Mouse (Mus musculus): ENCODE data around the gene Stx1b.
"Not testable (repeated sequence)": the region's sequence is repeated elsewhere in the genome, so short reads cannot be mapped to it uniquely, and the experiment has no call there.

The Stx1b gene

DNA sequence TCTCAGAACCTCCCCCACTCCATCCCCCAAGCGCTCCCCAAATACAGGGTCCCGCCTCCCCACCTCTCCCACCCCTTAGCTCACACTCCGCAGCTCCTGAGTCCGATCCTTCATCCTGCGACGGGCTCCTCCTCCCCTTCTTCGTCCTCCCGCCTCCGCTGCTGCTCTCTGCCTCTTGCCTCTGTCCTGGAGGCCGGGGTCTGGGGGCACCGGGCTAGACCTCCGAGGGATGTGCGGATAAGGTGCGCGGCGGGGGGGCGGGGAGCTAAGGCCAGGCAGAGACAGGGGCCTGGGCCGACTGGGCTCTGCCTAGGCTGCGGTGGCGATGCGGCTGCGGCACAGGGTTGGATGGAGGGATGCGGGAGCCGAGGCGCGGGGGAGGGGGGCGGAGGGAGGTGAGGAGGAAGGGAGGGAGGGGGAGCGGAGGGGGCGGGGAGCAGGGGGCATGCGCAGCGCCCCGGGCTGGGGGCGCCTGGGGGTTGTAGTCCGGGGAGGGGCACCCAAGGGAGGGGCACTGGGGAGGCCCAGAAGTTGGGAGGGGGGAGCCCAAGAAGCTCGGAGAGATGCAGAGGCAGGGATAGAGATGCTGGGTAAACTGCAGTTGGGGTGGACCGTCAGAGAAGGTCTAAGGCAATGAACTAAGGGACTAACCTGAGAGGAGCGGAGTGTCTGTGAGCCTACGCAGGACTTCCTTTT, at the start of gene Stx1b, which contains the start of gene Stx4a:
Gene Stx1b, minus strand, starts transcription at position 374 of the 696 bp plus-strand sequence.
Gene Stx4a, plus strand, starts transcription at position 119 of the 696 bp plus-strand sequence.
- in situ Hi-C loops (cut with MboI; ENCODE audit: unreplicated experiment in 2 of 2) = no loop called here

DNA sequence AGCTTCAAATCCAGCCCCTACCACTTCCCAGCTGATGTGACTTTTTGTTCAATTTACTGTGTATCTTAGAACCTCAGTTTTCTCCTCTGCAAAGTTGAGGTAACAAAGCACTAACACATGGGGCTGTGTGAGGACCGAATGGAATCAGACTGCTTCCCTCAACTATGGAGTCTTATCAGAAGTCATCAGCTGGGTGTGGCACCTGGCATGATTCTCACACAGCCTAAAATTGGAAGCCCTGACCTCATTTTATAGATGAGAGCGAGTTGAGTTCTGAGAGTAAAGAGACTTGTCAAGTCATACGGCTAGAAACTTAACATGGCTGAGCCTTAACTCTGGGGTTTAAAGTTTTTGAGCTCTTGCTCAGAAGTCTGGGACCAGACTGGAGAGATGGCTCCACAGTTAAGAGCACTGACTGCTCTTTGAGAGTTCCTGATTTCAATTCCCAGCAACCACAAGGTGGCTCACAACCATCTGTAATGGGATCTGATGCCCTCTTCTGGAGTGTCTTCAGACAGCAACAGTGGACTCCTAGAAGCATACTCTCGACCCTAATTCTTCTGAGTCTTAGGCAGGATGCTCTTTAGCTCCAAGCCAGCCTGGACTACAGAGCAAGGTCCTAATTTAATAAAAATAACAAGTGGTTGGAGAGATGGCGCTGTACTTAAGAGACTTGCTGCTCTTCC, 45.9 kb upstream of the Stx1b start:
- in situ Hi-C loops (cut with MboI; ENCODE audit: unreplicated experiment in 2 of 2) = no loop called here

DNA sequence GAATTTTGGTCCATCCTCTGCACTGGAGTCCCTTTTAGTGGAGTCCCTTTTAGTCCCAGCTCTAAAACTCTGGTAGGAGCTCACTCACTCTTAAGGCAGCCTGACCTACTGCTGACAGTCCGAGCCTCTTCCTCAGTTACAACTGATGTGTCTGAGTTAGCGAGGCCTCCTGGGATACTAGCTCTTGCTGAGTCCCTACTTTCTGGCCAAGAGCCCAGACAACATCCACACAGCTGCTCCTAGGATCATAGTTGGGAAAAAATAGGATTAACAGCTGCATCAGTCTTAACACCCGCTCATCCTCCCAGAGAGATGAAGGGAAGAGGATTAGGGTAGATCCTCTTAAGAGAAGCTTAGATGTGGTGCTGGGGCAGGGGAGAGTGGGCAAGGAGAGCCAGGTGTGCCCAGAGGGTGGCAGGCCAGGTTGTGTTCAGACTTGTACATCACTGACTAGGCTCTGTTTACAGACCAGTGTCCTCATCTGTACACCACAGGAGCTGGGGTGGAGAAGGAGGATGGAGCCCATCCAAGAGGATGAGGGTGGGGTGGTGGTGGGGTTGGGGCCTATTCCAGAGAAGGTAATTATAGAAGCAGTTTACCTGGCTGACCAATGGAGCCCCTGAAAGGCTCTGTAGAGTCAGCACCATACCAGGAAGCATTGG, 44.9 kb upstream of the Stx1b start:
- in situ Hi-C loops (cut with MboI; ENCODE audit: unreplicated experiment in 2 of 2) = no loop called here

- in situ Hi-C loops (cut with MboI; ENCODE audit: unreplicated experiment in 2 of 2) = no loop called here
These were observed 43.3 kb upstream of the Stx1b start for GRCm38 (mm10) chr7:127867641-127868040.

DNA sequence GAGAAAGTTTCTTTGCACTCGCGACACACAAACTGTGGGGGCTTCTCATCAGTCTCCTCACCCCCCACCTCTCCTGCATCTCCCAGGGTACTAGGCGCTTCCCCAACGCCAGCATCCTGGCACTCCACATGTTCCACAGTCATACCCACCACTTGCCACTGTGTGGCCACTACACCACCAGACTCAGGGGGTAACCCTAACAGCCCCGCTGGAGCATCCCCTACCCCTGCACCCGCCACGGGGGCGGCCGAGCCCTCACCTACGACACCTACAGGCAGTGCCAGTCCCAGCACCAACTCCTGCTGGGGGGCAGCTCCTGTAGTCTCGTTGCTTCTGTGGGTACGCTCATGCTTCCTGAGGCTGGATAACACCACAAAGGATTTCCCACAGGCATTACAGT, 42.1 kb upstream of the Stx1b start:
- in situ Hi-C loops (cut with MboI; ENCODE audit: unreplicated experiment in 2 of 2) = no loop called here

GRCm38 (mm10) chr7:127858258-127858657, 33.9 kb upstream of the Stx1b start:
- in situ Hi-C loops (cut with MboI; ENCODE audit: unreplicated experiment in 2 of 2) = no loop called here

DNA sequence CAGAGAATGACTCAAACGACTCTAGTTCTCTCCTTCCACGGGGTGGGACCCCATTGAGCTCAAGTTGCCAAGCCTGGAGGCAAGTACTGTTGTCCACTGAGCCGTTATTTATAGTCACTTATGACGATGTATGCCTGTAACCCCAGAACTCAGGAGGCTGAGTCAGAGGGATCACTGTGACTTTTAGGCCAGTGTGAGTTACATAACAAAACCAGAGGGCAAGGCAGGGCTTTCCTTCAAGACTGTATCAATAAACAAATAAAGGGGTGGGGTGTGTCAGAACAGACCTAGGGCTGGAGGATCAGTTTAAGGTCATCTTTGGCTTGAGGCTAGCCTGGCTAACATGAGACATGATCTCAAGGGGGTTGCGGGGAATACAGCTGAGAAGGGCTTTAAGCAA, 26.6 kb upstream of the Stx1b start:
- in situ Hi-C loops (cut with MboI; ENCODE audit: unreplicated experiment in 2 of 2) = no loop called here

DNA sequence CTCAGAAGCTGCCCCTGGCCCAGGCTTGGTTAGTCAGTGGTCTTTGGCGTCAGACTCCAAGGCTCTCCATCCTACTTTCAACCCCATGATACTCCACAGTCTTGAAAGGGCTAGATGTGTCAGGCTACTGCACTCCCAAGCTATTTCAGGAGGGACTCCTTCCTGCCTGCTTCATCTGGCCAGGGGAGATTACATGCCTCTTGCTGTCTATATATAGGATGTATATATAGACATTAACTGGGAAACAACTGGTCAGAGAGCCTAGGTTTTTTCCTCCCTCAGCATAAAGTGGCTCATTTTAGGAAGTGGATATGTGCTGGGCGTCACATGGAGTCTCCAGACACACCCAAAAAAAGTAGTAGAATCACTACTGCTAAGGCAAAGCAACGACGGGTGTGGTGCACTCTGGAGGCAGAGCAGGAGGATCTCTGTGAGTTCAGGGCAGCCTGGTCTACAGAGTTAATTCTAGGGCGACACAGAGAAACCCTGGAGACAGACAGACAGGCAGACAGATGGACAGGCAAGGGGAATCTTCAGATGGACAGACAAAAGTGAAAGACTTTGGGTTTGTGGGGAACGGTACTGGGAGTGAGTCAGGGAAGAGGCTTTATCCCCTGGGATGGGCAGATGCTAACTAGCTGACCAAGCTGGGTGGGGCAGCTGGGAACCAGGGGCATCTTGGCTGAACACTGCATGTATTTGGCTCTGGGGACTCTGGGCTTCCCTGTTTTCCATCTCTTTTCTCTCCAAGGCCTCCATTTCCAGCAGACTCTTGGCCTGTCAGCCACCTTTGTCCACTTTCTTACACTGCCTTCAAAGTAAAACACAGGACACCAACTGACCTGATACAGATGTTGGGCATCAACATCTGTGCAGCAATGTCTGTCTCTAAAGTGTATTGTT, 25.9 kb upstream of the Stx1b start:
- in situ Hi-C loops (cut with MboI; ENCODE audit: unreplicated experiment in 2 of 2) = no loop called here

GRCm38 (mm10) chr7:127842001-127842718, 17.8 kb upstream of the Stx1b start:
- in situ Hi-C loops (cut with MboI; ENCODE audit: unreplicated experiment in 2 of 2) = no loop called here

GRCm38 (mm10) chr7:127841340-127842000, 17.1 kb upstream of the Stx1b start:
- in situ Hi-C loops (cut with MboI; ENCODE audit: unreplicated experiment in 2 of 2) = no loop called here

DNA sequence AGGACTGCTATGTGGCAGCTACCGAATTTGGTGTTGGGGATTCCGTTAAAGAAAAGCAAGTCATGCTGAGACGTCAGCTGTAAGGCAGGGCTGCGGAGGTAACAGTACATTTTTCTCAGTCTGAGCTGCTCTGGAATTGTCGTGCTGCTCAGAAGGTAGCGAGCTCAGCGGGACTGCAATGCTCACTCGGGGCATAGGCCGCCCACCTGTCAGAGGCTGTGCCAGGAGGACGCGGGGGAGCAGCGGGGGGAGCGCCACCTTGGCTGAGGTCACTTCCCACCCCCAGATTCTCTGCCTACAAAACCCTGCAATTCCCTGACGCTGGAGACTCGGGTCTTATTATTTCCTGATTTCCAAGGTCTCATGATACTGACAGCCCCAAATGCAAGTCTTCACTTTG, 16.5 kb upstream of the Stx1b start:
- in situ Hi-C loops (cut with MboI; ENCODE audit: unreplicated experiment in 2 of 2) = no loop called here

- in situ Hi-C loops (cut with MboI; ENCODE audit: unreplicated experiment in 2 of 2) = not testable (repeated sequence)
These were observed 15.7 kb upstream of the Stx1b start for GRCm38 (mm10) chr7:127840031-127840430.

DNA sequence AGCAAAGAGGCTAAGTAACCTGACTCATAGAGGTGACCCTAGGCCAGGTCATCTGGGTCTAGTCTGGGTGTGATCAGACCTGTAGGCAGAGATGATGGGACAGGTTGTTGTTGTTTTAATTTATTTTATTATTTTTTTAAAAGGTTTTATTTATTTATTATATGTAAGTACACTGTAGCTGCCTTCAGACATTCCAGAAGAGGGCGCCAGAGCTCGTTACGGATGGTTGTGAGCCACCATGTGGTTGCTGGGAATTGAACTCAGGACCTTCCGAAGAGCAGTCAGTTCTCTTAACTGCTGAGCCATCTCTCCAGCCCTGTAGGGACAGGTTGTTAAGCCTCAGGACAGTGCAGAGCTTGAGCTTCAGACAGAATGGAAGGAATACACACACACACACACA, 13.5 kb upstream of the Stx1b start:
- in situ Hi-C loops (cut with MboI; ENCODE audit: unreplicated experiment in 2 of 2) = not testable (repeated sequence)

DNA sequence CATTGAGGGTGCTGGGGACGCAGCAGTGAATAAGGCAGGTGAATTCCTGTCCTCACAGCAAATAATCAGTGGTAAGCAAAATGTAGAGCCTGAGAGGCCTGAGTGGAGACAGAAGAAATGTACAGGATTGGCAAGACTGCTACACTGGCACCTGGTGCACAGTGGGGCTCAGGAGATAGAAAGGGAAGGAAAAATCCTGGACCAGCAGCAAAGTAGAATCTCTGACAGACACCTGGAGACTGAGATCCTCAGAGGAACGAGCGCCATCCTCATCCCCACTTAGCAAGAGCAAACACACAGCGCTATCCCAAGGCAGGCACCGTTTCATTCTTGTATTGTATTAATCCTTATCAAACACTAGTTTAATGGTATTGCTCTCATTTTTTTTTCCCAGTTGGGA, 13.1 kb upstream of the Stx1b start:
- in situ Hi-C loops (cut with MboI; ENCODE audit: unreplicated experiment in 2 of 2) = no loop called here

DNA sequence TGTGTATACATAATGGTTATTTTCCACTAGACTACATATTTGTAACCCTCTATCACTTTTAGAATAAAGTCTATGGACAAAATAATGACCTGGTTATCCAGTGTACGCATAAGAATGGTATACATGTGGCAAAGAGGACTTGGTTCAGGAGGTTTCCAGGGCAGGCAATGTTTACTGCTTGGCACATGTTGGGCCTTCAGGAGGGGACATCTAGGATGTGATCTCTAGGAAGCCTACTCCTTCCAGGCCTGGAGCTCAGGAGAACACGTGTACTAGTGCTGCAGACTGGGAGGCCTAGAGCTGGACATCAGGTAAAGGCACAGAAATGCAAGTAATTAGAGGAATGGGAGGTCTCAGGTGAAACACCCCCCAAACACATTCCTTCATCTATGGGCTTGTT, 11.2 kb upstream of the Stx1b start:
- in situ Hi-C loops (cut with MboI; ENCODE audit: unreplicated experiment in 2 of 2) = no loop called here

- in situ Hi-C loops (cut with MboI; ENCODE audit: unreplicated experiment in 2 of 2) = no loop called here
These were observed 845 bp downstream of the Stx1b start for GRCm38 (mm10) chr7:127823236-127824171.

GRCm38 (mm10) chr7:127822494-127822893, 1.9 kb downstream of the Stx1b start:
- in situ Hi-C loops (cut with MboI; ENCODE audit: unreplicated experiment in 2 of 2) = no loop called here

- in situ Hi-C loops (cut with MboI; ENCODE audit: unreplicated experiment in 2 of 2) = no loop called here
These were observed 3.4 kb downstream of the Stx1b start for GRCm38 (mm10) chr7:127820836-127821509.

Measured in v-Abl transformed pro-B cells (cell line).